Mouse (Mus musculus): Measurements from ENCODE around the gene Gtf2h1. TPM values are rescaled to one million over a fixed set of nuclear protein-coding genes. Genes with fewer than 3 reads are reported as not detected.

Gtf2h1 gene
- total RNA-seq, 1 experiment = 71.7 TPM

GRCm38 (mm10) chr7:46852666-46853065 is 56.8 kb downstream of the Gtf2h1 start:
- Histone ChIP-seq H3K27ac (ENCODE audit: insufficient read depth, low read depth, low read length, poor library complexity, severe bottlenecking) (no peak overlapping the region), H3K9me3 (ENCODE audit: control insufficient read depth, insufficient read depth, low read depth, low read length) (no peaks in the 10 kb centered on the region), H3K4me1 (ENCODE audit: control insufficient read depth in 2 of 2, insufficient read depth in 2 of 2, low read length in 2 of 2, poor library complexity in 1 of 2) (peaks cover 0 to 3% of the 10 kb centered on the region in 2 experiments; a peak in 1 of 4 replicates), H3K4me3 (ENCODE audit: insufficient read depth in 1 of 2, low read depth in 1 of 2, low read length in 2 of 2, poor library complexity in 1 of 2, severe bottlenecking in 1 of 2) (no peak overlapping the region), H3K9ac (ENCODE audit: insufficient read depth, low read depth, low read length, poor library complexity, severe bottlenecking) (no peak overlapping the region), H3K36me3 (ENCODE audit: control insufficient read depth, insufficient read depth, low read length, poor library complexity, severe bottlenecking) (peaks cover 73% of the 10 kb centered on the region)
- no peak for DNase-seq (ENCODE audit: low read depth, low spot score)
- TF ChIP-seq ZC3H11A (IDR thresholded peaks at IDR 0.05; ENCODE audit: borderline replicate concordance, low read depth, low read length) (no peak), CHD2 (IDR thresholded peaks at IDR 0.05; ENCODE audit: low read depth, low read length) (no peak)
- in situ Hi-C loops (cut with MboI; ENCODE audit: low sequenced_read_pairs in 2 of 2, unreplicated experiment in 2 of 2) = no loop called here

GRCm38 (mm10) chr7:46853365-46853764 is 57.5 kb downstream of the Gtf2h1 start:
- no peak for TF ChIP-seq ZC3H11A (IDR thresholded peaks at IDR 0.05; ENCODE audit: borderline replicate concordance, low read depth, low read length)
- TF ChIP-seq ZNF384 (IDR thresholded peaks at IDR 0.05; ENCODE audit: low read depth, low read length) = no peak
- no peak for TF ChIP-seq MAFK (IDR thresholded peaks at IDR 0.05; ENCODE audit: insufficient read depth, low read depth, low read length)
- TF ChIP-seq CHD2 (IDR thresholded peaks at IDR 0.05; ENCODE audit: low read depth, low read length) = no peak
- no peak for TF ChIP-seq HCFC1 (IDR thresholded peaks at IDR 0.05; ENCODE audit: borderline replicate concordance, insufficient read depth, low read length)
- no peak overlapping the region for H3K27ac ChIP-seq (ENCODE audit: insufficient read depth, low read depth, low read length, poor library complexity, severe bottlenecking)
- no peaks in the 10 kb centered on the region for H3K9me3 ChIP-seq (ENCODE audit: control insufficient read depth, insufficient read depth, low read depth, low read length)
- no peak overlapping the region for H3K4me3 ChIP-seq (ENCODE audit: insufficient read depth in 1 of 2, low read depth in 1 of 2, low read length in 2 of 2, poor library complexity in 1 of 2, severe bottlenecking in 1 of 2)
- H3K9ac ChIP-seq (ENCODE audit: insufficient read depth, low read depth, low read length, poor library complexity, severe bottlenecking) = no peak overlapping the region
- H3K36me3 ChIP-seq (ENCODE audit: control insufficient read depth, insufficient read depth, low read length, poor library complexity, severe bottlenecking) = peaks cover 70% of the 10 kb centered on the region
- peaks cover 0 to 3% of the 10 kb centered on the region in 2 experiments; a peak in 1 of 4 replicates for H3K4me1 ChIP-seq (ENCODE audit: control insufficient read depth in 2 of 2, insufficient read depth in 2 of 2, low read length in 2 of 2, poor library complexity in 1 of 2)
- in situ Hi-C loops (cut with MboI; ENCODE audit: low sequenced_read_pairs in 2 of 2, unreplicated experiment in 2 of 2) = no loop called here
- no peak for DNase-seq (ENCODE audit: low read depth, low spot score)

DNA sequence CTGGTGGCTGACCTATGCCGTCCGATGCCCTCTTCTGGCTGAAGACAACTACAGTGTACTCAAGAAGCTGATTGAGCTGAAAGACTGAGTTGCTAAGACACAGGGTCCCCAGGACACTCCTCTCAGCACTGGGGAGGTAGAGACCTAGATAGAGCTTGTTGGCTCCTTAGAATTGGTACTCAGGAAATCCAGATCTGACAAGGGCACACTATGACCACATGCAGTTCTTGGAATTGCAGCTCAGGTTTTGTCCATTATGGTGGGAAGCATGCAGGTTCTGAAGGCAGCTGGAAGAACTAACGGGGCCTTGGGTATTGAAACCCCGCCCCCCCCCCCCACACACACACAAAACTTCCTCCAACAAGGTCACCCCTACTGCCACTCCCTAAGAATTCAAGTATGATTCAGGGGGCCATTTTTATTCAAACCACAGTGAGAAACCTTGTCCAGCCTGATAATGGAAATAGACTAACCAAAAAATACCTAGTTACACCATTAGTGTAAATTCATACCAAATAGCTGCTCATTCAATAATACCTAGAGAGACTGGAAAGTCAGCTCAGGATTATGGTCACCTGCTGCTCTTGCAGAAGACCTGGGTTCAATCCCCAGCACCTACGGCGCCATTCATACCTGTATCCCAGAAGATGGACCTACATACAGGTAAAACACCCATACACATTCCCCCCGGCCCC is 60.1 kb downstream of the Gtf2h1 start:
- H3K4me1 ChIP-seq (ENCODE audit: control insufficient read depth in 2 of 2, insufficient read depth in 2 of 2, low read length in 2 of 2, poor library complexity in 1 of 2) = peaks cover 0 to 3% of the 10 kb centered on the region in 2 experiments; a peak in 1 of 4 replicates
- TF ChIP-seq ZNF384 (IDR thresholded peaks at IDR 0.05; ENCODE audit: low read depth, low read length) = no peak
- no peak for TF ChIP-seq HCFC1 (IDR thresholded peaks at IDR 0.05; ENCODE audit: borderline replicate concordance, insufficient read depth, low read length)
- no peak for TF ChIP-seq MAFK (IDR thresholded peaks at IDR 0.05; ENCODE audit: insufficient read depth, low read depth, low read length)
- no peak for TF ChIP-seq ZC3H11A (IDR thresholded peaks at IDR 0.05; ENCODE audit: borderline replicate concordance, low read depth, low read length)
- TF ChIP-seq CHD2 (IDR thresholded peaks at IDR 0.05; ENCODE audit: low read depth, low read length) = no peak
- H3K4me3 ChIP-seq (ENCODE audit: insufficient read depth in 1 of 2, low read depth in 1 of 2, low read length in 2 of 2, poor library complexity in 1 of 2, severe bottlenecking in 1 of 2) = no peak overlapping the region
- no peaks in the 10 kb centered on the region for H3K9me3 ChIP-seq (ENCODE audit: control insufficient read depth, insufficient read depth, low read depth, low read length)
- peaks cover 47% of the 10 kb centered on the region for H3K36me3 ChIP-seq (ENCODE audit: control insufficient read depth, insufficient read depth, low read length, poor library complexity, severe bottlenecking)
- H3K9ac ChIP-seq (ENCODE audit: insufficient read depth, low read depth, low read length, poor library complexity, severe bottlenecking) = no peak overlapping the region
- in situ Hi-C loops (cut with MboI; ENCODE audit: low sequenced_read_pairs in 2 of 2, unreplicated experiment in 2 of 2) = no loop called here
- H3K27ac ChIP-seq (ENCODE audit: insufficient read depth, low read depth, low read length, poor library complexity, severe bottlenecking) = no peak overlapping the region
- no peak for DNase-seq (ENCODE audit: low read depth, low spot score)

DNA sequence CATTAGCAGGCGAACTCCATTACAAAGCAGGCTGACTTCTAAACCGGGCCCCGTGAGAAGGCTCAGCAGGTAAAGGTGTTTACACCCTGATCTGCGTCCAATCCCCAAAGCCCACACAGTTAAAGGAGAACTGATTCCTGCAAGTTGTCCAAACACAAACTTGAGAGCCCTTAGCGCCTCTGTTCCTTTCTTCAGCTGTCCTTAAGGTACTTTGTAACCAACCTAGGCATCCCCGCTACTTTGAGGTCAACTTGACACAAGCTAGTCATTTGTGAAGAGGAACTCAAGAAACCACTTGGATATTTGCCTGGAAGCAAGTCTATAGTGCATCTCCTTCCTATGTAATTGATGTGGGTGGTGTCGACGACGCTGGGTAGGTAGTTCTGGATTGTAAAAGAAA is 61.5 kb downstream of the Gtf2h1 start:
- in situ Hi-C loops (cut with MboI; ENCODE audit: low sequenced_read_pairs in 2 of 2, unreplicated experiment in 2 of 2) = no loop called here
- TF ChIP-seq MAFK (IDR thresholded peaks at IDR 0.05; ENCODE audit: insufficient read depth, low read depth, low read length) (no peak), HCFC1 (IDR thresholded peaks at IDR 0.05; ENCODE audit: borderline replicate concordance, insufficient read depth, low read length) (no peak), CHD2 (IDR thresholded peaks at IDR 0.05; ENCODE audit: low read depth, low read length) (no peak), ZC3H11A (IDR thresholded peaks at IDR 0.05; ENCODE audit: borderline replicate concordance, low read depth, low read length) (no peak), ZNF384 (IDR thresholded peaks at IDR 0.05; ENCODE audit: low read depth, low read length) (no peak)
- Histone ChIP-seq H3K27ac (ENCODE audit: insufficient read depth, low read depth, low read length, poor library complexity, severe bottlenecking) (no peak overlapping the region), H3K9ac (ENCODE audit: insufficient read depth, low read depth, low read length, poor library complexity, severe bottlenecking) (no peak overlapping the region), H3K4me3 (ENCODE audit: insufficient read depth in 1 of 2, low read depth in 1 of 2, low read length in 2 of 2, poor library complexity in 1 of 2, severe bottlenecking in 1 of 2) (no peak overlapping the region), H3K4me1 (ENCODE audit: control insufficient read depth in 2 of 2, insufficient read depth in 2 of 2, low read length in 2 of 2, poor library complexity in 1 of 2) (0 out of 4 replicates have a peak, but pooled peaks cover 0 to 2% of the 10 kb centered on the region in 2 experiments), H3K36me3 (ENCODE audit: control insufficient read depth, insufficient read depth, low read length, poor library complexity, severe bottlenecking) (peaks cover 34% of the 10 kb centered on the region), H3K9me3 (ENCODE audit: control insufficient read depth, insufficient read depth, low read depth, low read length) (no peaks in the 10 kb centered on the region)
- no peak for DNase-seq (ENCODE audit: low read depth, low spot score)
